Mouse (Mus musculus): ENCODE results near the gene Rin3. TPM values are rescaled to one million over a fixed set of nuclear protein-coding genes. Genes with fewer than 3 reads are reported as not detected.
A peak's percentile ranks its signal among the peaks of the same experiment; 100 is the strongest.
"Not testable (repeated sequence)": the region's sequence is repeated elsewhere in the genome, so short reads cannot be mapped to it uniquely, and the experiment has no call there.

The Rin3 gene
- polyA plus RNA-seq, 1 experiment from 2014 or later: 4.2 TPM

- no peak for DNase-seq (ENCODE audit: low spot score)
Measured at GRCm38 (mm10) chr12:102261933-102262396, 20.9 kb upstream of the Rin3 start.

GRCm38 (mm10) chr12:102262809-102263208 lies 20.0 kb upstream of the Rin3 start:
- no peak overlapping the region for H3K4me3 ChIP-seq
- 83% methylated on average over 2 of the region's 2 CpGs for WGBS
- H3K9me3 ChIP-seq (replicated peaks): no peaks in the 10 kb centered on the region
- no peaks in the 10 kb centered on the region for H3K36me3 ChIP-seq
- no peak overlapping the region for H3K27ac ChIP-seq (replicated peaks)
- peaks cover 8% of the 10 kb centered on the region; the same call in 1 of the 2 replicates for H3K4me1 ChIP-seq
- no peak for DNase-seq (ENCODE audit: low spot score)
- H3K27me3 ChIP-seq (ENCODE audit: low read depth, poor library complexity, severe bottlenecking): no peaks in the 10 kb centered on the region

More at GRCm38 (mm10) chr12:102261933-102262396, 20.9 kb upstream of the Rin3 start:
- Histone ChIP-seq H3K4me3 (no peak overlapping the region), H3K27me3 (ENCODE audit: low read depth, poor library complexity, severe bottlenecking) (no peaks in the 10 kb centered on the region), H3K9me3 (replicated peaks) (no peaks in the 10 kb centered on the region), H3K36me3 (no peaks in the 10 kb centered on the region), H3K27ac (replicated peaks) (no peak overlapping the region), H3K4me1 (peaks cover 8% of the 10 kb centered on the region; the same call in 1 of the 2 replicates)
- WGBS: 56% methylated on average over 8 of the region's 8 CpGs

- no peak overlapping the region for H3K4me3 ChIP-seq
- no peaks in the 10 kb centered on the region for H3K9me3 ChIP-seq (replicated peaks)
- no peak overlapping the region for H3K27ac ChIP-seq (replicated peaks)
- peaks cover 8% of the 10 kb centered on the region; the same call in 1 of the 2 replicates for H3K4me1 ChIP-seq
- no peaks in the 10 kb centered on the region for H3K27me3 ChIP-seq (ENCODE audit: low read depth, poor library complexity, severe bottlenecking)
- no peak for DNase-seq (ENCODE audit: low spot score)
- H3K36me3 ChIP-seq: no peaks in the 10 kb centered on the region
Measured at GRCm38 (mm10) chr12:102263249-102263648, 19.6 kb upstream of the Rin3 start.

GRCm38 (mm10) chr12:102266433-102266832 lies 16.4 kb upstream of the Rin3 start:
- 89% methylated on average over 8 of the region's 8 CpGs for WGBS
- H3K36me3 ChIP-seq: no peaks in the 10 kb centered on the region

GRCm38 (mm10) chr12:102269144-102269543 lies 13.7 kb upstream of the Rin3 start:
- Histone ChIP-seq H3K27me3 (ENCODE audit: low read depth, poor library complexity, severe bottlenecking) (no peaks in the 10 kb centered on the region), H3K4me1 (no peaks in the 10 kb centered on the region), H3K27ac (replicated peaks) (no peak overlapping the region), H3K4me3 (no peak overlapping the region), H3K9me3 (replicated peaks) (no peaks in the 10 kb centered on the region), H3K36me3 (no peaks in the 10 kb centered on the region)
- no peak for DNase-seq (ENCODE audit: low spot score)
- whole genome bisulfite sequencing: 55% methylated on average over 2 of the region's 2 CpGs

More at GRCm38 (mm10) chr12:102266433-102266832, 16.4 kb upstream of the Rin3 start:
- Histone ChIP-seq H3K27me3 (ENCODE audit: low read depth, poor library complexity, severe bottlenecking) (no peaks in the 10 kb centered on the region), H3K4me3 (no peak overlapping the region), H3K27ac (replicated peaks) (no peak overlapping the region), H3K9me3 (replicated peaks) (no peaks in the 10 kb centered on the region), H3K4me1 (peaks cover 5% of the 10 kb centered on the region; the same call in 1 of the 2 replicates)
- DNase-seq (ENCODE audit: low spot score): no peak

GRCm38 (mm10) chr12:102270776-102271405 lies 12.0 kb upstream of the Rin3 start:
- Histone ChIP-seq H3K27ac (replicated peaks) (no peak overlapping the region), H3K36me3 (no peaks in the 10 kb centered on the region), H3K27me3 (ENCODE audit: low read depth, poor library complexity, severe bottlenecking) (no peaks in the 10 kb centered on the region), H3K4me3 (no peak overlapping the region), H3K4me1 (no peaks in the 10 kb centered on the region), H3K9me3 (replicated peaks) (no peaks in the 10 kb centered on the region)
- WGBS: 88% methylated on average over 6 of the region's 6 CpGs
- no peak for DNase-seq (ENCODE audit: low spot score)

GRCm38 (mm10) chr12:102271447-102271846 lies 11.4 kb upstream of the Rin3 start:
- H3K27ac ChIP-seq (replicated peaks): no peak overlapping the region
- H3K9me3 ChIP-seq (replicated peaks): no peaks in the 10 kb centered on the region
- 82% methylated on average over 4 of the region's 4 CpGs for WGBS
- no peaks in the 10 kb centered on the region for H3K27me3 ChIP-seq (ENCODE audit: low read depth, poor library complexity, severe bottlenecking)
- DNase-seq (ENCODE audit: low spot score): no peak
- H3K36me3 ChIP-seq: no peaks in the 10 kb centered on the region
- H3K4me1 ChIP-seq: no peaks in the 10 kb centered on the region
- H3K4me3 ChIP-seq: no peak overlapping the region

- WGBS: 68% methylated on average over 7 of the region's 7 CpGs
- DNase-seq (ENCODE audit: low spot score): no peak
- no peaks in the 10 kb centered on the region for H3K27me3 ChIP-seq (ENCODE audit: low read depth, poor library complexity, severe bottlenecking)
- no peaks in the 10 kb centered on the region for H3K4me1 ChIP-seq
- H3K9me3 ChIP-seq (replicated peaks): no peaks in the 10 kb centered on the region
- H3K4me3 ChIP-seq: no peak overlapping the region
- H3K36me3 ChIP-seq: no peaks in the 10 kb centered on the region
- no peak overlapping the region for H3K27ac ChIP-seq (replicated peaks)
Measured at GRCm38 (mm10) chr12:102275833-102276443, 6.9 kb upstream of the Rin3 start.

GRCm38 (mm10) chr12:102280290-102280689 lies 2.6 kb upstream of the Rin3 start:
- H3K36me3 ChIP-seq; H3K4me3 ChIP-seq; H3K9me3 ChIP-seq (replicated peaks); DNase-seq (ENCODE audit: low spot score); H3K27ac ChIP-seq (replicated peaks): not testable (repeated sequence)
- 70% methylated on average over 4 of the region's 4 CpGs for WGBS
- Histone ChIP-seq H3K27me3 (ENCODE audit: low read depth, poor library complexity, severe bottlenecking) (peaks cover 35% of the 10 kb centered on the region), H3K4me1 (peaks cover 21% of the 10 kb centered on the region)

GRCm38 (mm10) chr12:102280867-102281503 lies 1.9 kb upstream of the Rin3 start:
- peaks cover 21% of the 10 kb centered on the region for H3K4me1 ChIP-seq
- H3K27me3 ChIP-seq (ENCODE audit: low read depth, poor library complexity, severe bottlenecking): peaks cover 40% of the 10 kb centered on the region
- WGBS: 82% methylated on average over 7 of the region's 7 CpGs
- H3K9me3 ChIP-seq (replicated peaks): peaks cover 6% of the 10 kb centered on the region; the same call in 1 of the 2 replicates
- no peak for DNase-seq (ENCODE audit: low spot score)
- no peak overlapping the region for H3K4me3 ChIP-seq
- H3K36me3 ChIP-seq: no peaks in the 10 kb centered on the region
- no peak overlapping the region for H3K27ac ChIP-seq (replicated peaks)

GRCm38 (mm10) chr12:102282126-102282525 lies 722 bp upstream of the Rin3 start:
- H3K27me3 ChIP-seq (ENCODE audit: low read depth, poor library complexity, severe bottlenecking): peaks cover 40% of the 10 kb centered on the region
- peaks cover 21% of the 10 kb centered on the region for H3K4me1 ChIP-seq
- H3K4me3 ChIP-seq: no peak overlapping the region
- WGBS: 58% methylated on average over 2 of the region's 2 CpGs
- H3K9me3 ChIP-seq (replicated peaks): peaks cover 6% of the 10 kb centered on the region; the same call in 1 of the 2 replicates
- H3K27ac ChIP-seq (replicated peaks): no peak overlapping the region
- no peaks in the 10 kb centered on the region for H3K36me3 ChIP-seq
- DNase-seq (ENCODE audit: low spot score): no peak

- WGBS: 12% methylated on average over 19 of the region's 24 CpGs
- Histone ChIP-seq H3K4me3 (peak overlapping the region; percentile 59), H3K27ac (replicated peaks) (peak overlapping the region; percentile 78), H3K27me3 (ENCODE audit: low read depth, poor library complexity, severe bottlenecking) (peaks cover 40% of the 10 kb centered on the region), H3K9me3 (replicated peaks) (peaks cover 6% of the 10 kb centered on the region; the same call in 1 of the 2 replicates), H3K36me3 (no peaks in the 10 kb centered on the region), H3K4me1 (peaks cover 21% of the 10 kb centered on the region)
- DNase-seq (ENCODE audit: low spot score): peak; percentile 44
Measured at GRCm38 (mm10) chr12:102283483-102284266, 827 bp downstream of the Rin3 start.
